7 mouse cellular contexts compared by ENCODE assay signal in genomic region chr4:149628372-149628771, GRCm38 (mm10). TPM values are rescaled to one million over a fixed set of nuclear protein-coding genes. Genes with fewer than 3 reads are reported as not detected.
DNase-seq lines count a peak whose midpoint lies in the region; ATAC-seq and TF ChIP-seq lines count a peak whose summit lies in the region.

No protein-coding gene starts in this region.

- no peak overlapping the region for H3K4me2 ChIP-seq in midbrain, embryonic 14.5 days (ENCODE audit: low read length)
- no peak overlapping the region for H3K4me2 ChIP-seq in midbrain, embryonic 16.5 days (ENCODE audit: low read length)
- H3K4me2 ChIP-seq in liver, postnatal 0 days (ENCODE audit: low read depth, low read length) = no peak overlapping the region

- peak; percentile 86 for TF ChIP-seq CTCF in liver, postnatal 0 days (IDR thresholded peaks at IDR 0.05; ENCODE audit: low read depth)
- TF ChIP-seq CTCF in spleen, adult 2 months (IDR thresholded peaks at IDR 0.05; ENCODE audit: extremely low read depth, insufficient read depth, insufficient read length, insufficient replicate concordance) = peak; percentile 93

- H3K9ac ChIP-seq in midbrain, embryonic 14.5 days (replicated peaks; ENCODE audit: low read length) = no peak overlapping the region
- H3K9ac ChIP-seq in midbrain, embryonic 16.5 days (ENCODE audit: low read depth, low read length) = no peak overlapping the region
- H3K9ac ChIP-seq in liver, postnatal 0 days (replicated peaks) = no peak overlapping the region

- no peak overlapping the region for H3K4me3 ChIP-seq in midbrain, embryonic 14.5 days (replicated peaks; ENCODE audit: low read depth, low read length)
- H3K4me3 ChIP-seq in midbrain, embryonic 16.5 days (ENCODE audit: low read depth, low read length) = no peak overlapping the region
- no peak overlapping the region for H3K4me3 ChIP-seq in liver, postnatal 0 days (ENCODE audit: low read depth, low read length)
- H3K4me3 ChIP-seq in spleen, adult 2 months (ENCODE audit: extremely low read depth, insufficient read depth, insufficient read length) = no peak overlapping the region

- no peak for TF ChIP-seq EP300 in liver, postnatal 0 days (IDR thresholded peaks at IDR 0.05; ENCODE audit: low read depth)

- ATAC-seq in midbrain, embryonic 14.5 days (ENCODE audit: low FRiP score, low TSS enrichment) = no peak
- ATAC-seq in midbrain, embryonic 16.5 days = no peak
- peak; percentile 92 for ATAC-seq in granulocyte monocyte progenitor cell, adult 5-6 weeks (replicated peaks; ENCODE audit: poor library complexity, severe bottlenecking)
- ATAC-seq in liver, postnatal 0 days = no peak

- no peaks in the 10 kb centered on the region; the same call in 1 of the 2 replicates for H3K4me1 ChIP-seq in midbrain, embryonic 14.5 days (ENCODE audit: control insufficient read depth, insufficient read depth, low read length)
- H3K4me1 ChIP-seq in midbrain, embryonic 16.5 days (ENCODE audit: control insufficient read depth, insufficient read depth, low read length) = 0 out of 2 replicates have a peak, but pooled peaks cover 3% of the 10 kb centered on the region
- no peaks in the 10 kb centered on the region for H3K4me1 ChIP-seq in liver, postnatal 0 days (ENCODE audit: insufficient read depth)
- no peaks in the 10 kb centered on the region for H3K4me1 ChIP-seq in spleen, adult 2 months (ENCODE audit: control insufficient read depth, insufficient read depth, insufficient read length)

- DNase-seq in midbrain, embryonic 14.5 days = peak; percentile 72
- DNase-seq in R1 (ENCODE audit: low read depth, low spot score) = peak; percentile 67
- peak; percentile 69 to 73 for DNase-seq in cerebellum, adult 18-20 months
- DNase-seq in liver, postnatal 0 days = peak; percentile 75
- DNase-seq in spleen, adult 2 months (ENCODE audit: low read depth in 1 of 2, low spot score in 2 of 2) = peak; percentile 26 to 69

- H3K36me3 ChIP-seq in midbrain, embryonic 14.5 days (ENCODE audit: control insufficient read depth, insufficient read depth, low read length) = peaks cover 37% of the 10 kb centered on the region
- peaks cover 19% of the 10 kb centered on the region for H3K36me3 ChIP-seq in midbrain, embryonic 16.5 days (ENCODE audit: control insufficient read depth, insufficient read depth, low read length)
- H3K36me3 ChIP-seq in liver, postnatal 0 days (replicated peaks; ENCODE audit: insufficient read depth, low read length) = no peaks in the 10 kb centered on the region
- H3K36me3 ChIP-seq in spleen, adult 2 months (ENCODE audit: control insufficient read depth, insufficient read depth, low read length) = no peaks in the 10 kb centered on the region

- H3K27ac ChIP-seq in midbrain, embryonic 14.5 days (replicated peaks; ENCODE audit: low read depth, low read length) = no peak overlapping the region
- H3K27ac ChIP-seq in midbrain, embryonic 16.5 days (ENCODE audit: low read length) = no peak overlapping the region
- H3K27ac ChIP-seq in liver, postnatal 0 days (ENCODE audit: low read depth) = no peak overlapping the region
- H3K27ac ChIP-seq in spleen, adult 2 months (ENCODE audit: insufficient read depth, low read length) = no peak overlapping the region

- H3K9me3 ChIP-seq in midbrain, embryonic 14.5 days (ENCODE audit: control insufficient read depth, low read length) = no peaks in the 10 kb centered on the region
- H3K9me3 ChIP-seq in midbrain, embryonic 16.5 days (replicated peaks; ENCODE audit: control insufficient read depth, low read length, poor library complexity, severe bottlenecking) = no peaks in the 10 kb centered on the region
- H3K9me3 ChIP-seq in liver, postnatal 0 days (ENCODE audit: low read length) = no peaks in the 10 kb centered on the region

- no peak for TF ChIP-seq POLR2A in spleen, adult 2 months (IDR thresholded peaks at IDR 0.05; ENCODE audit: low read depth, low read length)

- H3K27me3 ChIP-seq in midbrain, embryonic 14.5 days (ENCODE audit: control insufficient read depth, insufficient read depth, low read length) = no peaks in the 10 kb centered on the region
- no peaks in the 10 kb centered on the region for H3K27me3 ChIP-seq in midbrain, embryonic 16.5 days (ENCODE audit: control insufficient read depth, insufficient read depth, low read depth, low read length)
- no peaks in the 10 kb centered on the region for H3K27me3 ChIP-seq in liver, postnatal 0 days (ENCODE audit: insufficient read depth, low read length)
- no peaks in the 10 kb centered on the region for H3K27me3 ChIP-seq in spleen, adult 2 months (ENCODE audit: control insufficient read depth, insufficient read depth, low read length)

- WGBS in midbrain, embryonic 14.5 days = 75% methylated on average over 10 of the region's 10 CpGs
- 71% methylated on average over 10 of the region's 10 CpGs for WGBS in midbrain, embryonic 16.5 days
- WGBS in liver, postnatal 0 days (ENCODE audit: insufficient replicate concordance) = 65% methylated on average over 10 of the region's 10 CpGs
- 57% methylated on average over 10 of the region's 10 CpGs for WGBS in spleen, adult 2 months

RNA-seq across cellular contexts. Expression of gene Clstn1, which starts 42.1 kb away (rescaled TPM):
- 104 and 117 TPM in 2 replicates for polyA plus RNA-seq in midbrain, embryonic 14.5 days (2014; fragmentation: Nextera tagmentation; extraction: Ambion mirVana)
- 80.2 and 99.8 TPM in 2 replicates for polyA plus RNA-seq in midbrain, embryonic 16.5 days (2015; fragmentation: Nextera tagmentation; extraction: Ambion mirVana)
- 0.90 and 3.0 TPM in 2 replicates for total RNA-seq in granulocyte monocyte progenitor cell, adult 5-6 weeks (2014; fragmentation: Nextera tagmentation)
- total RNA-seq in granulocyte monocyte progenitor cell, adult 5-6 weeks (2017) = 3.0 and 3.2 TPM in 2 replicates
- 2.0 and 2.1 TPM in 2 replicates for polyA plus RNA-seq in liver, postnatal 0 days (2015; fragmentation: Nextera tagmentation; extraction: Ambion mirVana)
- 13.4 and 17.2 TPM in 2 replicates for polyA plus RNA-seq in spleen, adult 2 months (2012; rRNA removed)
